Mouse (Mus musculus) 416B (cell line): Measurements from ENCODE around the gene Gstt2.

Experiments
- DNase-seq: peaks from one replicate; pipeline ENCODE4 v3.0.0; 2011; ENCODE audit warnings: low read depth

Gene Gstt2

DNA sequence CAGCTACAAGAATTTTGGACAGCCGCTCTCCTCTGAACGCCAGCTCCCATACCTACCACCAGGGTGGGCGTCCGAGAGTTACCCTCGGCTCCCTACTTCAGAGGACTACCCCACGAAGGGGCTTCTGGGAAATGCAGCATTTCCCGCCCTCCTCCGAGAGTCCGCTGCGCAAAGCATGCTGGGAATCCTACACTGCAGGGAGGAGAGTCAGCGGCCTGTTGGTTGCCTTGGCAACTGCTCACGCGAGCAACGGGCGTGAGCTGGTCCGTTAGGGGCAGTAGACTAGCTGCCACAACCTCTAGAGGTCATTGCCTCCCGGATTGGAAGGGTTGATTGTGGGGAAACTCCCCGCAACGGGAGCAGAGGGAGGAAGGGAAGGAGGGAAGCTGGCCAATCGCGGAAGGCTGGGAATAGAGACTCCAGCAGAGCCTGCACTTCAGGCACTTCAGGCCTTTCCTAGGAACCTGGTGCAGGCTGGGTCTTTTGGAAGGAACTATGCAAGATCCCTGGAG, at the start of gene Gstt2:
Gene Gstt2, minus strand, starts transcription at position 177 of the 512 bp plus-strand sequence.
- DNase-seq: no peak

DNA sequence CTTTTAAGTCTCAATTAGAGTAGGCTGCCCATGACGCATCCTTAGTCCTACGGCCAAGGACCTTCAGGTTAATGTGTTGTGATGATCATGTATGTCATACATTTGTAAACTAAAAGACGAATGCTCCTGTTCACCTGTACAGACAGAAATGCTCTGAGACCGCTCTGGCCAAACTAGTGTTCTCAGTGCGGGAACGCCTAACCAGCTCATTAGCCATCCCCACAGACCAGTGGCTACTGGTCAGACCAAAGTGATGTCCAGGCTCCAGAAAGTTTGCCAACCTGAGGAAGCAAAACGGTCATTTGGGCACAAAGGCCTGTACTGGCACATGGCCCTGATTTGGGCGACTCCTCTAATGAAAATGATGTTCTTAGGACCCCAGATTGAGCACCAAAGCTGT, 47.5 kb upstream of the Gstt2 start:
- no peak for DNase-seq

DNA sequence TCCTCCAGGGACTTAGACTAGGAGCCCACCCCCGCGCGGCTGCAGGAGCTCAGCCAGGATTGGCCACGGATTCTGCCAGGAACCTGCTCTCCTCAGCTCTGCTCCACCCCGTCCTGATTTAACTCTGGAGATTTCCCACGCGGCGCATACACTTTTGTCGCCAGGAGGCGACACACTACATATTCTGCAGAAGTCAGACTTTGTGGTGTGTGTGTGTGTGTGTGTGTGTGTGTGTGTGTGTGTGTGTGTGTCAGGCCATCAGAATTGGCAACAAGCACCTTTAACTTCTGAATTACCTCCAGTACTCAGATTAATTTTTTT, 46.0 kb upstream of the Gstt2 start:
- DNase-seq: peak; percentile 75

DNA sequence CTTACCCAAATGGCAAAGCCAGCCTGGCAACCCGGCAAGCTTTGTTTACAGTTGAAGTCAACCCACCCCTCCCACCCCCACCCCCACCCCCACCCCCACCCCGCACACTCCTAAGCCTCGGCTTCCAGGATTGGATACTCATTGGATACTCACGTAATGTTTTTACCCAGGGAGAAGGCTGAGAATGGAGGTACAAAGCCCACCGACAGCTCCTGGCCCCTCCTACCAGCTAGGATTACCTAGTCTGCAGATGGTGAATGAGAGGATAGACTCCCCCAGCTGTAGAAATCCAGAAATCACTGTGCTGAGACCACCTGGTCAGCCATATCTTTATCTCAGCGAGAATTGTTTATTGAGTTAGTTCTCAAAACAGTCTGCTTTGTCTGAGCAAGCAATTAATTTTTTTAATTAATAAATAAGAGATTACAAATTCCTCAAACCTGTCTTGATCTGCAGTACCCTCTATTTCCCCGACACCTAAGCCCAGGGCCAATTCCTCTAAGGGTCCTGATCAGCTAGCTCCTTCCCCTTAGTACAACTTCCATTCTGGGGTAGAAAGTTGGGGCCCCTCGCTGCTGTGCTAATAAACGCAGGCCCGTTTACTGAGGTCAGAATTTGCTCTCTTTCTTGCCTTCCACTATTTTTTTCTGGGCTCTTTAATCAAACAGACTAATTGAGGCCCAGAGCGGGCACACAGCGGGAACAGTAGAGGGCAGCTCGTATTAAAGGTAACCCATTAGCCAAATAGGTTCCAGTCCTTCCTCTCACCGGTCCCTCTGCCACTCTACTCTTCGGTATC, 45.4 kb upstream of the Gstt2 start:
- peak; percentile 7 for DNase-seq

DNA sequence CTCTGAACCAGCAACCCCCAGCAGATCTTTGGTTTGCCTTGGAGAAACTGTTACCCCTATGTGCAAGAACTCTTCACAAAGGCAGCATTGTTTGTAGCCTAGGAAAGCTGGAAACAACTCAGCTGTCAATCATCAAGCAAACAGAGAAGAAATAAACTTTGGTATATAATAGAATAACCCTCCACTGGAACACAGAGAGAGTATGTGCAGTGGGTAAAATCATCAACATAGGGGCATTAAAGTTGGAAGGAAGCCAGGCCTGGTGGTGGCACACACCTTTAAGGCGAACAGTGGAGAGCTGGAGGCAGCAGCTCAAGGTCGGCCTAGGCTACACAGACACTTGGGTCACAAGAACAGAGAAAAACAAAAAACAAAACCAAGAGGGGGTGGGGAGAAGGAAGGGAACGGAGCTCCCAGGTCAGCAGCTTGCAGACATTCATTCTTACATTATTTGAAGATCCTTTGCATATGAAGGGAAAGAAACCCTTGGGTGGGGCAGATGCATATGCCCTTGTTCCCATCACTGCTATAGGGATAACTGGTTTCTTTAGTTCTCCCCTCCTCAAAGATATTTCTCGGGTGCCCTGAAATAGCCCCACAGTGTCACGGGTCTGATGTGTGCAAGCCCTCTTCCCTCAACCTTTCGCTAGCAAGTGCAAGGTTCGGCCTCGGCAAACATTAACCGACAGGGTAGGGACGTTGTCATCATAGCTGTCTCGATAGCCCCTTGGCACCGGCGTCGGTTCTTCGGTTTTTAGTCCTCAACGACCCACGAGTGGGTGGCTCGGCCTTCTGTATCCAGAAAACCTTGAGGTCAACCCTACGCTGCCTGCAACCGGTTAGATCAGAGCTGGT, 44.6 kb upstream of the Gstt2 start:
- DNase-seq: no peak

DNA sequence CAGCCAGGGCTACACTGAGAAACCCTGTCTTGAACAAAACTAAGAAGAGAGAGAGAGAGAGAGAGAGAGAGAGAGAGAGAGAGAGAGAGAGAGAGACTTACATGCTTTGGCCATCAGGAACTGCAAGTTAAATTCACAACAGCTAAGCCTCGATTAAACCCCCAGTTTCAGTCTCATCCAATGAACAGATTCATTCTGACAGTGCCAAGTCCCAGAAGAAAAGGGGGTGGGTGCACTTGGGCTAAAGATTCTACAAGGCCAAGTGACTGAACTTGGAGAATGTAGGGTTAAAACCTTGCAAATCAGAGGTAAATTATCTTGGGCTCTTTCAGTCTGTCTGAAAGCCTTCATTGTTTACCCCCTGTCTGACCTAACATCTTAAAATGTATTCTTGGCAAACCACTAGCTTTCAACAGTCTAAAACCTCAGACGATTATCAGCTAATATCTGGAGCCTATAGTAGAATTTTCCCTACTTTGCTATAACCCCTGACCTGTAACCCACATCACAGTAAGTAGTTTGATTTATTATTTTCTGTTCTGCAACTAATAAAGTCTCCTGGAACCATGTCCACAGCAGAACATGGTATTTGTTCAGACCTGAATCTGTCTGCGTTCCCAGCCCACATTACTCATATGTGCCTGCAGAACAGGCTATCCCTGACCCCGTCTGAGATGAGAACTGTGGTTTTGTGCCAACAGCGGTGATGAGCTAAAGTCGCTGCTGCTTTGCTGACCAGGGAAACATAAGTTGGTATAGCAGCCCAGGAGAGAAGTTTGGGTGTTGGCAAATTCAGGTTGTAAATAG, 43.8 kb upstream of the Gstt2 start:
- DNase-seq: no peak

DNA sequence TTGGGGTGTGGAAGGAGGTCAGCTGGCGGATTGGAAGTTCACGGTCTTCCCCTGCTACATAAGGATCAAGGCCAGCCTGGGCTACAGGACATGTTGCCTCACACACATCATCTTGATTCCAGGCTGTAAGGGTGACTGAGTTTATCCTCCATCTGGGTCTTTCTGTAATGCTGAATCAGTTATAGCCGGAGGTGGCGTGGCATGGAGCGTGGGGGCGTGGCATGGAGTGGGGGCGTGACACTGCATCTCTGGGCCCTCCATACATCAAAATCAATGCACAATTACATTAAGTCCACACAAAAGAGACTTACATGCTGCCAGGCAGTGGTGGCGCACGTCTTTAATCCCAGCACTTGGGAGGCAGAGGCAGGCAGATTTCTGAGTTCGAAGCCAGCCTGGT, 43.1 kb upstream of the Gstt2 start:
- no peak for DNase-seq

DNA sequence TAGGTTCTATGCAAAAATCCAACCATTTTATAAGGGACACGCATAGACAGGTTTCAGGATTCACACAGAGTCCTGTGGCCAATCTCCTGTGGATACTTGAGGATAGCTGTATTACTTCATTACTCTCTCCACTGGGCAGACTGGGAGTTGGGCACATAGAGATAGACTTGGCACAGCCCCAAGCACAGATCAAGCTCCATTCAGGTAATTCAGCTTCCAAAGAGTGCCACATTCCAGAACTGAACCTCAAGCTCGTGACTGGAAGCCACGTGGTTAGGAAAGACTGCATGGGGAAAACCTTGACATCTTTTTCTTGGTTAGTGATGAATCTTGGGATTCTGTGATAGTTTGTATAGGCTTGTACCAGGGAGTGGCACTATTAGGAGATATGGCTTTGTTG, 41.6 kb upstream of the Gstt2 start:
- DNase-seq: no peak

DNA sequence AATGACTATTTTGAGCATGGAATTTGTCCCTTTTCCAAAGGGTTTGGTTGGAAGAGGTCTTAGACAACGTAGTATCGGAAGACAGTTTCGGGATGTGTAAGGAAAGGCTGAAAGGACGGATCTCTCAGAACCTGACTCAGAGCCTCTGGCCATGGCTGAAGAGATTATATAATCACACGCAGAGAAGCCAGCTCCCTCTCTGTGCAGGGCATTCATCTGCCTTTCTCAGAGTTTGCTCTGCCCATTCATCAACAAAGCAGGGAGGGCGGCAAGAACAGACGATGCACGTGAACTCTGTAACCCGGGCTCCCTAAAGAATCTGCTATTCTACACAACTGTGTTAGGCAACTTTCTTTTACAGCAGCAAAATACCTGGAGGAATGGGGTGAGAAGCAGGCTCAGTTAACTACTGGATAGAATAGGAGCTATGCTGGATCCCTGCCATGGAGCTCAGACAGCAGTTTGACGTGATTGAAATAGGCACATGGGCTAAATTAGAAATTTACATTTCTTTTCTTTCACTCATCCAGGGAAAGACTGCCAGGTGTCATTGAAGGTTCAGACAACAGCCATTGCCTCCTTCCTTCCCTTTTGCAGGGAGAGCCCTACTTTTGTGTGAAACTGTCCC, 36.4 kb upstream of the Gstt2 start:
- no peak for DNase-seq

DNA sequence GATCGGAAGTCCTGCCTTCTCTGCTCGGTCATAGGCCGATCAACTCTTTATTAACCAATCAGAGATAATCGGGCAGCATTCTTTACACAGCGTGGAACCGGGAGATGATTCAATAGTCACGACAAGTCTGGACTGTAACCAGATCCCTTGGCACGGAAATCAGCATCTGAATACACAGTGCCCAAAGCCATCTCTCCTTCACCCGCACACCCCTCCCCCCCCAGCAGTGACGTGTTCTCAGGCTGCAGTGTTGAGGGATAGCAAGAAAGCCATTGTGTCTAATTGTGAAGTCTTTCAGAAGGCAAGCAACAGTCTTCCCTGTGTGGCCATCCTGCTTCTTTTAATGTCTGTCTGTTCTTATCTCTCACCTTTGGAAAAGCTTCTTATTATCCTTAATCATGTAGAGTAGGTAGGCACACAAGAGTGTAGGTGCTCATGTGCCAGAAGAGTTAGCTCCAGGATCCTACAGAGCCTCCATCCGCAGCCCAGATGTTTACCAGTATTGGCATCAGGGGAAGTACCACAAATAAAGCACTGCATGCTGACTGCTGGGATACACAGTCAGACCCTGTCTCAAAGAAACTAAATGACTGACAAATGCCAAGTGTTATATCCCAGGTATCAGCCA, 35.8 kb upstream of the Gstt2 start:
- peak; percentile 60 for DNase-seq

DNA sequence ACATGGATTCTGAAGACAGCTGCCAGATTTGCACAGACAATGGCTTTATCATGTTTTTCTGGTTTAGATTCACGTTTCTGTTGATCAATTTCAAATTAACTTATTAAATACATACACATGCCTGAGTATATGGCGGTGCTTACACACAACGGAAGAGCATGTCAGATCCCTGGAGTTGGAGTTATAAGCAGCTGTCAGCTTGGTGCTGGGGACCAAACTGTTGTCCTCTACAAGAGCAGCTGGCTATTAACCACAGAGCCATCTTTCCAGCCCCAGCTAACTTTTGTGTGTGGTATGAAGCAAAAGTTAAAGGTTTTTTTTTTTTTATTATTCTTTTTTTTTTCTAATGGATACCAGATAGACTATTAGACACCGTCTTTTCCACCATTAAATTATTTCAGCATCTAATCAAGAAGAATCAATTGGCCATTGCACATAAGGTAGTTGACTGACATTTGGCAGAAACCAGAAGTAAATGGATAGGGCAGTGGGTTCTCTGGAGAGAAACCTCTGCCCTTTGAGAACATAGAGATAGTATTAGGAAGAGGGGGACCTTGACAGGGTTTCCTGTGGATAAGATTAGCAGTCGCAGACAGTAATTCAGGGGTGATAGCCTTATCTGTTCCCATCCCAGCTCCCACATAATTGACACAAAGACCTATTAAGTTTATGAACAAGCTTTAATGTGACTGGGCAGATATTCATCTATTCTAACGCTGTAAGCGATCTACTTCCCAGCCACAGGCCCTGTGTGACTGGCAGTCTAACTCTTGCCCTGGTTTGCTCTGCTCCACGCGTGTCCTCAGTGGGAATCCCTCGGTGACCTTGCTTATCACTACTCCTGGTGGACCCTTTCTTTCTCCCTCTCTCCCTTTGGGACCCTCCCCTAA, 35.0 kb upstream of the Gstt2 start:
- DNase-seq: no peak

DNA sequence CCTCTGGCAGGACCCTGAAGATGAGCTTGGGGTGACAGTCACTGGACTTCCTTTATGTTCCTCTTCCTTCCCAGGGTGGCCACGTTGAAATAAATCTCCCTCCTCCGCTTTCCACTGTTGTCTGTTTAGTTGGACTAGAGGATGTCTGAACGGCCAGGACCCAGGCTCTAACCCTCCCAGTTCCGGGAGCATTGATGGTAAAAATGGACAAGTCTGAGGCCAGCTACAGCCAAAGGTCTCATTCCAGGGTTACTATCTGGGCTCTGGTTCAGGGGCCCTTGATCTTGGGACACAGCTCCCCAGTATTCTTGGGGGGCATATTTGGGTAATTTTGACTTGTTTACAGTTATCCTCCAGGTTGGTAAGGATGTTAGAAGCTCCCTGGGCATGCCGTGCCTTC, 24.4 kb upstream of the Gstt2 start:
- DNase-seq: no peak

DNA sequence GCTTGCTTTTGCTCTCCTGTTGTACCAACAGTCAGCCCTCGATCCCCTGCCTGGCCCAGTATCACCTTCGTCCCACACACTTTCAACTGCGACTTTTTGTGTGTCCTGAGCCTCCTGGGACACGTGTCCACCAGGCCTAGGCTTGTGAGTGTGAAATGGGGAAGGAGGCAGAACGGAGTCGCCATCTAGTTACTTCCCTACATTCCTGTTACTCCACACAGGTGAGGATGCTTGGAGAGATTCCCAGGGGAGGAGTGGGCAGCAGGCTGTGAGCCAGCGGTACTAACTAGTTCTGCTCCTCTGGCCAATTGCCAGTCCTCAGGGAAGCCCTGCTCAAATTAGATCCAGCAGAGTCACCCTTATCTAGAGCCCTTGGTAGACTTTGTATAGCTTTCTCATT, 23.5 kb upstream of the Gstt2 start:
- DNase-seq: no peak

DNA sequence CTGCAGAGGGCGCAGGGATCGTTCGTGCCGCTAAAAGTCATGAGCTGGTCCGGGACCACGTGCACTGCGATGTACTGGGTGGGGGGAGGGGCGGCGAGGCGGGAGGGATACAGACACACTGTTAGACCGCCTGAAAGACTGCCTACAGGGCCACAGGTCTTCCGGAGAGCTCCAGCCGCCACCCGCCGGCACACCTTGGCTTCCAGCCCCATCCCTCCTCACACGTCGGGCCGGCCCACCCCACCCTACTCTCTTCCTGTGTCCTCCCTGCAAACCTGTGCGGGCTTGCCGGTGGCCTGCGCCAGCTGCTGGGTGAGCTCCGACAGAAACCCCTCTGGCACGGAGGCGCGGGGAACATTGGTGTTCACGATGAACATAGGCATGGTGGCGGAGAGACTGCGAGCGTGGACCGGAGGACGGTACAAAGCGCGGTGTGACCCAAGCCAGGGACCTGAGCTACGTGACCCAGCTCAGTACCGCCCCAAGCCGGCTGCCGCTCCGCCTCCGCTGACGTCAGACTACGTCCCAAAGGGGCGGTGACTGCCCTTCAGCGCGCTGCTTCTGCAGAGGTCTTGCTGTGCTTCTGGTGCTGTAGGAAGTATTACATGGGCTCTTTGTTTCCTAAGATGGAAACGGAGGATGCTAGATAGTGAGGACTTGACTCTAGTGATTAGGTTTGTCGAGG, 22.7 kb upstream of the Gstt2 start, which contains the start of gene Mif:
Gene Mif, minus strand, starts transcription at position 455 of the 685 bp plus-strand sequence.
- peak; percentile 95 for DNase-seq

DNA sequence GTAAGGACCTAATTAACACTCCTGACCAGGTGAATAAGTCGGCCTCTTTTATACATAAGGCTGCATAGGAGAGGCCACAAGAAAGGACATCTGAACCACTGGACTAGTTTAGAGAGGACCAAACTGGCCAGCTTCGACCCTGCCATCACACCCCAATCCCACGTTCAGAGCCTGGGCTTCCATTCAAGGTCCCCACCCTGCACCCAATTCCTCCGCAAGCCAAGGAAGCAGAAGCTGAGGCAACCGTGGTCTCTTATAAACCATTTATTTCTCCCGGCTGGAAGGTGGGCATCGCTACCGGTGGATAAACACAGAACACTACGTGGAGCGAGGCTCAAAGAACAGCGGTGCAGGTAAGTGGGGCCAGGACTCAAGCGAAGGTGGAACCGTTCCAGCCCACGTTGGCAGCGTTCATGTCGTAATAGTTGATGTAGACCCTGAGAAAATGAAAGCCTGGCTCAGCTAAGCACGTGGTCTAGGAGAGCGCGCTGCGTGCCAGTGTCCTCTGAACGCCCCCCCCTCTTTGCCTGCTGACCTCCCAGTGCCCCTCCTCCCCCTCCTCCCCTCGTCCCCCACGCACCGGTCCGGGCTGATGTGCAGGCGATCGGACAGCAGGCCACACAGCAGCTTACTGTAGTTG, 22.0 kb upstream of the Gstt2 start:
- peak; percentile 75 for DNase-seq

DNA sequence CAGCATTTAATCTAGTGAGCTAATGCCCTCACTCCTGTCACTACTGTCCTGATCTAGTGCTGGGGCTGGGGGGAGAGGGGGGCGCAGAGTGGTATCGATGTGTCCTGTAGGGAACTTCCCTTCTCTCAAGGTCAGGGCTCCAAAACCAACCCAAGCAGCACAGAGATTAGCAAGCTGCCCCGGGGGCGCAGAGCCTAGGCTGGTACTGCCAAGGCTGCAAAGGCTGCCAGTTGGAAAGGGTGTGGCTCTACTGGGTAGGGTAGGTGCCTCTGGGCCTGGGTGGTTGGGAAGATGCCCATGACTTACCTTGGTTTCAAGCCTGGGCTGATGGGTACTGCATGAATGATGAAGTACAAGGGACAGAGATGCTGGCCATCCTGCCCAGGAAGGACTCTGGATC, 20.4 kb upstream of the Gstt2 start:
- no peak for DNase-seq

DNA sequence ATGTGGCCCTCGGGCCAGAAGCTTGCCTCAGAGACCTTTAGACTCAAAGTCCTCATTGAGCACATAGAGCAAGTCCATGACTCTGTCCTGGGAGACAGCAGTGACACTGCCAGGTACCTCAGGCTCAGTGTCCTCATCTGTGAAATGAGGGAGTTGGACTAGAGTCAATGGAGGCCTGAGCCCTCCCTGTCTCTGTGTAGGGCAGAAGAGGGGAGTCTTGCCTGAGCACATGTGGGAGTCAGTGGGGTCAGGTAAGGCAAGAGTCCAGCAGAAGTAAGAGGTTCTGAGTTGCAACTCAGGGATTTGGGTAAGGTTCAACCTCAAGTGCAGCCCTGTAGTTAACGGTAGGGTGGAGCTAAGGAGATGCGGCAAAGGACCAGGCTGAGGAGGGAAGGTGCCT, 19.8 kb upstream of the Gstt2 start:
- no peak for DNase-seq

DNA sequence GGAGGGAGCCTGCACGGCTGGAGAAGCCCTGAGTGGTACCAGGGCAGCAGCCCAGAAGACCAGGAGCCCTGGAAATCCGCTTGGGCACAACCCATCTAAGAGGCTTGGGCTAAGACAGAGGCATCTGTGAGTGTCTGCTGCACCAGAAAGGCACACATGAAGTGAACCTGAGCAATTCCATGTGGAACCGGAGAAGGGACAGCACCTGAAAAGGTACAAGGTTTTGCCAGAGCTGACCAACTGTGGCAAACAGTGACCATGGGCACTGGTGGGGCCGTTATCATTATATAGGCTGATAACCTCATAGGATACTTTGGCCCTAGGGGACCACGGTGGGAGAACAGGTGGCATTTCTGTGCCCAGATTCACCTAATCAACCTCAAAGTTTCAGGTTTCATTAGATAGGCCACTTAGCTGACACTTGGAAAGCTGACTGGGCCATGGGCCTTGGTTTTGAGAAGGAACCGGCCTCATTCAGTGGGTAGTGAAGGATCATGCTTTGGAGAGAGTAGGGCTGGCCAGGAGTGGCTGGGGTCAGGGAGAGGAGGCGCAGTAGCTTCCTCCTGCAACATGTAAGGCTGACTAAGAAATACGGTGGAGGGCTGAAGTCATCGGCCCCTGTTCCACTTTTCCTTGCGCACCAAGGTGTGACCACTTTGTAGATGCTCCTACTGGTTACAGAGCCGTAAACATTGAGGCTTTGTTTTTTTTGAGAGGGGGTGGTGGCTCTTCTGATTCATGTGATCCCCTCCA, 19.1 kb upstream of the Gstt2 start:
- DNase-seq: no peak
